Mouse (Mus musculus) hindbrain, embryonic 16.5 days (tissue): ENCODE measurements around the gene P2ry2. TPM values are rescaled to one million over a fixed set of nuclear protein-coding genes. Genes with fewer than 3 reads are reported as not detected.

ENCODE experiments used
- ATAC-seq: fragments of 200-750 bp; cut with Nextera tagmentation; 2 replicates; pipeline ENCODE4 v1.8.0; 2017; ENCODE audit warnings: moderate TSS enrichment, moderate library complexity
- H3K27ac ChIP-seq: fragments of 300-500 bp; sonication (generic); 2 replicates; pipeline ENCODE4 v1.5.1; 2014; ENCODE audit warnings: low read depth, mild to moderate bottlenecking, control low read depth, low read length, moderate library complexity
- H3K27me3 ChIP-seq: fragments of 300-500 bp; sonication (generic); replicated peaks from 2 replicates; pipeline ENCODE4 v1.6.1; 2014; ENCODE audit warnings: low read length; ENCODE audit not compliant: control insufficient read depth, insufficient read depth
- H3K36me3 ChIP-seq: fragments of 300-500 bp; sonication (generic); 2 replicates; pipeline ENCODE4 v1.6.1; 2014; ENCODE audit warnings: mild to moderate bottlenecking, low read length, moderate library complexity, mixed read lengths; ENCODE audit not compliant: control insufficient read depth, insufficient read depth
- H3K4me1 ChIP-seq: fragments of 300-500 bp; sonication (generic); 2 replicates; pipeline ENCODE4 v1.6.1; 2014; ENCODE audit warnings: low read depth, low read length; ENCODE audit not compliant: control insufficient read depth, insufficient read depth
- H3K4me2 ChIP-seq: fragments of 300-500 bp; sonication (generic); 2 replicates; pipeline ENCODE4 v1.6.1; 2014; ENCODE audit warnings: mild to moderate bottlenecking, low read length, control low read depth, moderate library complexity
- H3K4me3 ChIP-seq: fragments of 300-500 bp; sonication (generic); 2 replicates; pipeline ENCODE4 v1.5.1; 2014; ENCODE audit warnings: mild to moderate bottlenecking, low read length, control low read depth, moderate library complexity
- H3K9ac ChIP-seq: fragments of 300-500 bp; sonication (generic); 2 replicates; pipeline ENCODE4 v1.6.1; 2014; ENCODE audit warnings: low read depth, mild to moderate bottlenecking, control low read depth, low read length, moderate library complexity
- H3K9me3 ChIP-seq: fragments of 300-500 bp; sonication (generic); 2 replicates; pipeline ENCODE4 v1.6.1; 2014; ENCODE audit warnings: mild to moderate bottlenecking, low read length, moderate library complexity; ENCODE audit not compliant: control insufficient read depth
- WGBS: fragments of 180-500 bp; shearing (Covaris S2); extraction: QIAGEN DNeasy Blood & Tissue Kit; methylation state at CpG from one replicate; pipeline ENCODE4 v1.1.7; 2014; 5-methylcytosine and 5-hydroxymethylcytosine counted together
- polyA plus RNA-seq: library from polyadenylated mRNA; unstranded; fragments of >200 nt; fragmentation: Nextera tagmentation; extraction: Ambion mirVana; gene quantifications from 2 replicates; pipeline ENCODE4 v1.2.1, GENCODE M21; 2015

The P2ry2 gene
- polyA plus RNA-seq: 0.32 and 0.64 TPM in 2 replicates

DNA sequence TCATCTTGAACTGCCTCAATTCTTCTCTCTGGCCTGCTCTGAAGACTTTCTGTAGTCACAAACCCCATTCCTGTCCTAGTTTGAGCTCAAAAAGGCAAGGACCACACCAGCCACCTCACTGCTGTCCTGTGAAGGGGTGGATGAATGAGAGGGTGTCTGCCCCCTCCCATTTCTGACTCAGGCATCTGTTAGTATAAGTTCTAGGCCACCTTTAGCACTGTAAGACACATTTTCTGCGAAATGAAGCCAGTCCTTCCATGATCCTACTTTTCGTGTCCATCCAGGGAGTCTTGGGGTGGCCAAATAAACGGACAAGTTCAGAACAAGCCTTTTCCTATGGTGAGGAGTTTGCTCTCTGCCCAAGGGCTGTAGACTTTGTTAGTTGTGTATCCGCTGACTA lies at the start of gene P2ry2:
Gene P2ry2, minus strand, starts transcription at position 326 of the 400 bp plus-strand sequence.
- peaks cover 35% of the 10 kb centered on the region for H3K27me3 ChIP-seq

GRCm38 (mm10) chr7:101062246-101062645 lies 49.6 kb upstream of the P2ry2 start:
- Histone ChIP-seq H3K27me3 (no peaks in the 10 kb centered on the region), H3K4me3 (no peak overlapping the region), H3K9me3 (no peaks in the 10 kb centered on the region), H3K4me1 (0 out of 2 replicates have a peak, but pooled peaks cover 2% of the 10 kb centered on the region), H3K27ac (no peak overlapping the region), H3K36me3 (no peaks in the 10 kb centered on the region), H3K9ac (no peak overlapping the region), H3K4me2 (no peak overlapping the region)
- ATAC-seq: peak; percentile 67; the same call in 1 of the 2 replicates
- 83% methylated on average over 6 of the region's 6 CpGs for WGBS

More for the DNA sequence above, at the start of gene P2ry2:
- H3K4me2 ChIP-seq: peak within 1 kb of the TSS; percentile 92
- H3K4me3 ChIP-seq: peak within 1 kb of the TSS; percentile 53
- H3K9ac ChIP-seq: peak within 1 kb of the TSS; percentile 66
- 71% methylated on average over 4 of the region's 4 CpGs for WGBS
- no peak for ATAC-seq
- H3K4me1 ChIP-seq: peaks cover 7% of the 10 kb centered on the region
- no peaks in the 10 kb centered on the region for H3K9me3 ChIP-seq
- H3K27ac ChIP-seq: no peak within 1 kb of the TSS
- no peaks in the 10 kb centered on the region for H3K36me3 ChIP-seq

- Histone ChIP-seq H3K9ac (no peak overlapping the region), H3K4me1 (0 out of 2 replicates have a peak, but pooled peaks cover 2% of the 10 kb centered on the region), H3K36me3 (no peaks in the 10 kb centered on the region), H3K4me3 (no peak overlapping the region), H3K9me3 (no peaks in the 10 kb centered on the region), H3K27ac (no peak overlapping the region), H3K4me2 (peak overlapping the region; percentile 40), H3K27me3 (no peaks in the 10 kb centered on the region)
- WGBS: 7% methylated on average over 17 of the region's 17 CpGs
- peak; percentile 84 for ATAC-seq
Observed at GRCm38 (mm10) chr7:101061381-101061780, 48.7 kb upstream of the P2ry2 start.

GRCm38 (mm10) chr7:101060476-101060875 lies 47.8 kb upstream of the P2ry2 start:
- no peak overlapping the region for H3K4me3 ChIP-seq

GRCm38 (mm10) chr7:101059188-101059587 lies 46.5 kb upstream of the P2ry2 start:
- 56% methylated on average over 5 of the region's 5 CpGs for whole genome bisulfite sequencing
- H3K27ac ChIP-seq: no peak overlapping the region
- H3K4me3 ChIP-seq: no peak overlapping the region
- H3K4me2 ChIP-seq: no peak overlapping the region
- 0 out of 2 replicates have a peak, but pooled peaks cover 2% of the 10 kb centered on the region for H3K4me1 ChIP-seq
- no peaks in the 10 kb centered on the region for H3K27me3 ChIP-seq
- H3K9ac ChIP-seq: no peak overlapping the region; the same call in 1 of the 2 replicates
- H3K36me3 ChIP-seq: no peaks in the 10 kb centered on the region
- no peaks in the 10 kb centered on the region for H3K9me3 ChIP-seq
- no peak for ATAC-seq

More at GRCm38 (mm10) chr7:101060476-101060875, 47.8 kb upstream of the P2ry2 start:
- Histone ChIP-seq H3K9ac (no peak overlapping the region), H3K9me3 (no peaks in the 10 kb centered on the region), H3K27me3 (no peaks in the 10 kb centered on the region), H3K27ac (no peak overlapping the region), H3K4me2 (no peak overlapping the region), H3K36me3 (no peaks in the 10 kb centered on the region), H3K4me1 (0 out of 2 replicates have a peak, but pooled peaks cover 2% of the 10 kb centered on the region)
- ATAC-seq: no peak
- 66% methylated on average over 5 of the region's 5 CpGs for WGBS

DNA sequence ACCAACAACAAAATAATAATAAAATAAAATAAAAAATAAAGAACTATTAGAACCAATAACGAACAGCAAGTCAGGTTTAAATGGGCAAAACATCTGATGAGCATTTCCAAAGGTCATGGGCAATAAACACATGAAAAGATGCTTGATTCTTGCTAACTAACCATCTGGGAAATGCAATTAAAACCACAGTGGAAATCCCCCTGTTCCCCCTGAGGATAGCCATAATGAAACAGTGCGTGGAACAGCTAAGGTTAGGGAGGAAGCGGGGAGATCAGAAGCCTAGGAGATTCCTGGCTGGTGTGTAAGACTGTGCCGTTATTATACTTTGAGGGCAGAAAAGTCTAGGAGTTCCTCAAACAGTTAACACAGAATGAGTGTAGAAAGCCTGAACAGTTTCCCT lies 44.6 kb upstream of the P2ry2 start:
- no peak overlapping the region for H3K27ac ChIP-seq
- no peaks in the 10 kb centered on the region for H3K9me3 ChIP-seq
- ATAC-seq: no peak
- 0 out of 2 replicates have a peak, but pooled peaks cover 2% of the 10 kb centered on the region for H3K4me1 ChIP-seq
- H3K4me2 ChIP-seq: no peak overlapping the region
- H3K4me3 ChIP-seq: no peak overlapping the region
- 57% methylated on average over 4 of the region's 4 CpGs for WGBS
- no peaks in the 10 kb centered on the region for H3K36me3 ChIP-seq
- no peak overlapping the region for H3K9ac ChIP-seq
- no peaks in the 10 kb centered on the region for H3K27me3 ChIP-seq

DNA sequence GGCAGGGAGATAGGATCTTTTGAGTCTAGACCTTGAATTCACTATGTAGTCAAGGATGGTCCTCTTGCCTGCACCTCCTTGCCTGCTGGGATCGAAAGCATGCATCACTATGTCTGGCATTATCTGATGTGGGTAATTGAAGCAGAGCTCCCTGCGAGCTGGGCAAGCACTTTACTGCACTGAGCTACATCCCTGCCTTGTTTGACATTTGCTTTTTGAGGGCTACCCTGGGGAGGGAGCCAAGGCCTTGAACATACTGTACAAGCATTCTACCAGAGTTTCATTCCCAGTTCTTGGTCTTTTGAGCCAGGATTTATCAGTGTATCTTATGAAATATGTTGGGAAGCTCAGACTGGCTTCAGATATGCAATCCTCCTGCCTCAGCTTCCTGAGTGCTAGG lies 40.5 kb upstream of the P2ry2 start:
- no peaks in the 10 kb centered on the region for H3K36me3 ChIP-seq
- H3K27ac ChIP-seq: no peak overlapping the region
- no peak for ATAC-seq
- H3K27me3 ChIP-seq: no peaks in the 10 kb centered on the region
- no peak overlapping the region for H3K4me3 ChIP-seq
- H3K9me3 ChIP-seq: no peaks in the 10 kb centered on the region
- no peak overlapping the region for H3K4me2 ChIP-seq
- 65% methylated on average over 2 of the region's 2 CpGs for WGBS
- no peak overlapping the region for H3K9ac ChIP-seq
- H3K4me1 ChIP-seq: peaks cover under 1% of the 10 kb centered on the region; the same call in 1 of the 2 replicates

- Histone ChIP-seq H3K9me3 (no peaks in the 10 kb centered on the region), H3K4me3 (no peak overlapping the region), H3K4me2 (no peak overlapping the region), H3K27me3 (no peaks in the 10 kb centered on the region), H3K36me3 (no peaks in the 10 kb centered on the region), H3K9ac (no peak overlapping the region), H3K27ac (no peak overlapping the region), H3K4me1 (peaks cover 2% of the 10 kb centered on the region; the same call in 1 of the 2 replicates)
- peak; percentile 87 for ATAC-seq
- 14% methylated on average over 11 of the region's 11 CpGs for WGBS
Observed at GRCm38 (mm10) chr7:101051551-101052221, 39.0 kb upstream of the P2ry2 start.

DNA sequence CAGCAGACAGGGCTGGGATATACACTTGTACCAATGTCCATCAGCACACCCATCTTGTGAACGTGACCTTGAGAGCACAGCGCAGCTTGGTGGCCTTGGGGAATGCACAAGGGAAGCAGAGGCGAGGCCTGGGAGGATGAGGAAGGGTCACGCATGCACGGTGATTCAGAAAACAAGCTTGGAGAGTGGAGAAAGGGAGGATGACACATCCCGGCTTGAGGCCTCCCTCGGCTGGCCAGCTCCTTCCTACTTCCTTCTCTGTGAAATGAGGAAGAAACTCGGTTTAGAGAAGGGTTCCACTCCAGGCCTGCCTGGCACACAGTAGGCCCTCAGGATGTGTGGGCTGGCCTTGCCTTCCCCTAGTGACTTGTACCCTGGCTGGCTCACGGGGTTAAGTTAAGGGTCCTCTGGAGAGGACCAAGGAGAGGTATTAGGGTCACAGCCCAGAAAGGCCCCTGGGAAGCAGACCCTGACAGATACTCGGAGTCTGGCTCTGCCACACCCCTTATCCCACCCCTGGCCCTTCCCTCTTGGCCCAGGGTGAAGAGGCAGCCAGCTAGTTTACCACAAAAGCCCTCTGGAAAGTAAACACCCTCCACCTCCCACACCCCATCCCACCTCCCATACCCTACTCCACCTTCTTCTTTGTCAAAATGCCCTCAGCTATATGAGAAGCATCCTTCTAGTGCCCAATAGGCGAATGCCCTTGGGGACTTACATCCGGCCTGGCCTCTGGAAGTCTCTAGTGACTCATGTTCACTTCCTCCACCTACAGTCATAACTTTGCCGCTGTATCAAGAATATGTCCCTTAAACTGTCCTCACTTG lies 38.3 kb upstream of the P2ry2 start:
- H3K9ac ChIP-seq: no peak overlapping the region
- WGBS: 84% methylated on average over 13 of the region's 13 CpGs
- peaks cover 2% of the 10 kb centered on the region; the same call in 1 of the 2 replicates for H3K4me1 ChIP-seq
- no peak; the same call in 1 of the 2 replicates for ATAC-seq
- no peaks in the 10 kb centered on the region for H3K36me3 ChIP-seq
- no peaks in the 10 kb centered on the region for H3K27me3 ChIP-seq
- no peak overlapping the region for H3K4me3 ChIP-seq
- H3K9me3 ChIP-seq: no peaks in the 10 kb centered on the region
- no peak overlapping the region for H3K4me2 ChIP-seq
- no peak overlapping the region for H3K27ac ChIP-seq
